Mouse (Mus musculus) urinary bladder, adult 2 months (tissue): ENCODE results near the gene Slc25a22. TPM values are rescaled to one million over a fixed set of nuclear protein-coding genes. Genes with fewer than 3 reads are reported as not detected.

Experiments used
- DNase-seq: peaks from one replicate; pipeline ENCODE4 v3.0.0; 2022; ENCODE audit warnings: low spot score
- polyA plus RNA-seq: library from polyadenylated mRNA; depleted of rRNA; stranded (reverse); fragments of >200 nt; gene quantifications from 2 replicates; pipeline ENCODE4 v1.2.3, GENCODE M21; 2012

Gene Slc25a22
- polyA plus RNA-seq, 1 experiment, result 55.2 TPM

DNA sequence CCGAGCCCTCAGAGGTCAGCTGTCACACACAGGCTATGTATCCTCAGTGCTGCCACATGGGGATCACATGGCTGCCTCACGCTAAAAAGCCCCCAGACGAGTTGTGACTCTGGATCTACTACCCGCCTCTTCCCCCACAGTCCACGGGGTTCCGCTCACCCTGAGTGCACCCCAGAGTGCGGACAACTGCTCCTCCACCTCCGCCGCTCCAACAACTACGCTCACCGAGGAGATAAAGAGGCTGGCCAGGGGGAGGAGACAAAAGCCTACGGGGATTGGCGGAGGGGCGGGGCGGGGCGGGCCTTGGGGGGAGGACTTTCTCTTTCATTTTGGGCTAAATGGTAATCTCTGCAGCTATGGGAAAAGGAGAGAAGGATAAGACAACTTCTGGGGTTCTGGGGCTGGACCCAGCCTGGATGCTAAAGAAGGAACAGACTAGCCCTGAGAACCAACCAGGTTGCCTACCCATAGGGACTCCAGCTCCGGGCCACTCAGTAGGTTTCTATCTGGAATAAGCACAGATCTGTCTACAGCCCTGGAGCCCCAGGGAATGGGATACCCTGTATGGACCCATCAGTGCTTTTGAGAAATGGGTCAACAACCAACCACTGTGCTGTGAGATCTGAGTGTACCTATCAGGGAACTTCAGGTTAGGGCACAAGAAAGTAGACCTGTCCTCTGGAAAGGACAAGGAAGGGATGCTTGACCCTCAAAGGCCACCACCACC, 2.4 kb downstream of the Slc25a22 start:
- DNase-seq, result no peak

DNA sequence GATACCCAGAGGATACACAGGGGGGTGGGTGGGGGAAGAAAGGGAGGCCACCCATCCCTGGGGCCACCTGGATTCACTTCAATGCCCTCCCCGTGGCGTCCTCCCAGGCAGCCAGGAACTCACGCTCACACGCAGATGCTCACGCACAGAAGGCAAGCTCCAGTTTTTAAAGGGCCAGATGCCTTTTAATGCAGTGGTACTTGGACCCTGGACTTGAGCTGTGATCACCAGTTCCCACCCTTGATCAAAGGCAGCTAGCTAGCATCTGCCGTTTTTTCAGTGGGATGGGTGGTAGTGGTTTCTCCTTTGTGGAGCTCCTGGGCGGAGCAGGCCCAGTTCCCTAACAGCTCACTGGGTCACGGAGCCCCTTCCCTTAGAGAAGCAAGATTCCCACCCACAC, 3.2 kb downstream of the Slc25a22 start:
- DNase-seq, result no peak

DNA sequence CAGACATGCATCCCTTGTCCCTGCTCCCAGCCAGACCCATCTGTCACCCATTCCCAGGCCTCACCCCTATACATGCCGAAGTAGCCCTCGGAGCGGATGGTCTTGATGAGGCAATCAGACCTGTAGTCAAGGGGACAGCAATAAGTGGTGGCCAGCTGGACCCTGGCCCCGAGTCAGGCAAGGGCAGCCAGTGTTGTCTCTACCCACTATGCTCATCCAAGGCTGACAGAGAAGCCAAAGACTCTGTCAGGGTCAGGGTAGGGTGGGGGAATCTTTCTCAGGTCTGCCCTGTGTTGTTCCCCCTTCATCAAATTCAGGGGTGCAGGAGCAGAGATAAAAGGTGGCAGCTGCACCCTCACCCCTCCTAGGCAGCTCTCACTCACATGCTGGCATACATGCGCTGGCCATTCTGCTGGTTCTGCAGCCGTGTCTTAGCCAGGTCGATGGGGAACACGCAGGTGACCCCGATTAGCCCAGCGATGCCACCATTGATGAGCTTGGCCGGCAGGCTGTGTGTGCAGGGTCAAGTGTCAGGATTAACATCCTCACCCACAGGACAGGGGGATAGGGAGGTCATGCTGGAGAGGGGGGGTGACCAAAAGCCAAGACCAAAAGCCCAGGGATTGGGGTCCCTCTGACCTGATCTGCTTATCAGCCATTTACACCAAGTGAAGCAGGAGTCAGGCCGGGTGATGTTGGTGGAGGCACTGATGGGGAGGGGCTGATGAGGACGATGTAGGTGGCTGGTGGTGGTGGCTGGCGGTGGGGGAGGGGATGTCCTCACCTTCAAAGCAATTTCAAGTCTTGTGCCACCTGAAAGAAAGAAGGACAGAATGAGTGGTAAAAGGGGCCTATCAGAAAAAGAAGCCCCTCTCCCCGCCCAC, 3.9 kb downstream of the Slc25a22 start:
- DNase-seq, result no peak

DNA sequence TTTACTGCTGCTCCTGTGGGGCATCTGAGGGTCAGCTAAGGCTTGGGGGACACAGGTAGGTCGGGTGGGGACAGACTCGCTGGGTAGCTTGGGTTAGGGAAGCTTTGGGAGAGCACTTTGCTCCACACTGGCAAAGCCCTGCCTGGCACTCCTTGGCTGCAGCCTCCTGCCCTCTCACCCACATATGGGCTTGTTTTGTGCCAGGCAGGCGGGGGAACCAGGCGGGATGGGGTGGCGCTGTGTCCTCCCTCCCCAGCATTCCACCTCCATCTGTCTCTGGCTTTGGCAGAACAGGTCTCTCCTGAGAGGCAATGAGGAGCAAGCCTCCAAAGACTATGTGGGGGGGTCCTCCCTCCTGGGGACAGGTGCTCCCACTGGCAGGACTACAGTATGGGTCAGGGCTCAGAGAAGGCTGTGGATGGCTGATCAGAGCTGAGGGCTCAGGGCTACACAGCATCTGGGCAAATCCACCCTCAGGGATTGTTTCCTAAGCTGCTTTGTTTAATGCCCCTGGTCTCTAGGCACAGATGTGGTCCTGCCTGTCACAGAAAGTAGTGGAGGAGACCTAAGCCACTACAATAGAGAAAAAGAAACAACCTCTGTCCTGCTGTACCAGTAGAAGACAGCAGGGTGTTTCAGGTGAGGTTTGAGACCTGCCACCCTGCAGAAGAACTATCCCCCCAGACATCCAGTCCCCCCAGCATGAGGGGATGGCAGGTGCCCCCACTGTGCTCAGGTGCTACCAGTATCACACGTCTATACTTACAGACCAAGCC, 4.8 kb downstream of the Slc25a22 start:
- DNase-seq, result no peak

DNA sequence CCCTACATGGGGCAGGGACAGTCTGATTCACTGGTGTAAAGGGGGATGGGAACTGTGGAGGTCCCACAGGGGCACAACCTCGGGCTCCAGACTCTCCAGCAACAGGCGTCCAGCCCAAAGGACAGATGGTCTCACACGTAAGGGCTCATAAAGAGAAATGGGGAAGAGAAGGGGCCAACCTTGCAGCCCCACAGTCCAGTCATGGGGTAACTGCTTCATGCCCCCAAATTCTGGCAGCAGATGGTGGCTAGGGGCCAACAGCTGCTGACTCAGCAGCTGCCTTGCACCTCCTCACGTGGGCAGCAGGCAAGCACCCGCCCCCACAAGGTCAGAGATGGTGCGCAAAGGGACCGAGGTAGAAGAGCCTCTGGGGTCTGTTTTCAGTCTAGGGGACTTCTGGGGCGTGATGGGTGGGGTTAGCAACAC, 5.5 kb downstream of the Slc25a22 start:
- no peak for DNase-seq

DNA sequence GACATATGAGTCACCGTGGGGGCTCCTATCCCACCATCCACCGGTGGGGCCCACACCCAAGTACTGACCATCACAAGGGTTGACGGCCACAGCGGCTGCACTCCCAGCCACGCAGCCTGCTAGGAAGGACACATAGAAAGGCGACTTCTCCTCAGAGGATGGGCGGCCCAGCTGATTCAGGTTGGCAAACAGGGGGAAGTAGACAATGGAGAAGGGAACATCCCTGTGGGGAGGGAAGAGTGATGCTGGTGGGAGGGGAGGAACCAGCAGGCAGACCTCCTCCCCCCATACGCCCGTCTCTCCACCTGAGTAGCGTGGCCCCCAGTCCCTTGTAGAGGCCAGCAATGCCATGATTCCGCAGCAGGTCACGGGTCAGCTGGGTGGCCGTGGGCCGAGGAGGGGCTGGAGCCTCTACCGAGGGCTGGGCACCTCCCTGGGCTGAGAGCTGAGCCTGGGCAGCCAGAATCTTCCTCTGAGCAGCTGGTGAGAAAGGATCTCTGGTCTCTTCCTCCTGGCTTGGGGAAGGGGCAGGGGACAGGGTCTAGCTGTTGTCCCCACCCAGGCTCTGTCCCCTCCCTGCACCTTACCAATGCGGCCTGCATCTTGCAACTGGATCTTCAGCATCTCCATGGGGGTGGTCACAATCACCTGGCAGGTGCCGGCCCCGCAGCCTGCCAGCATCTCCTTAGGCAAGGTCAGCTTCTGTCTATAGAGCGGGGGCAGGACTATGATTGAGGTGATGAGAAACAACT, 6.1 kb downstream of the Slc25a22 start:
- no peak for DNase-seq

DNA sequence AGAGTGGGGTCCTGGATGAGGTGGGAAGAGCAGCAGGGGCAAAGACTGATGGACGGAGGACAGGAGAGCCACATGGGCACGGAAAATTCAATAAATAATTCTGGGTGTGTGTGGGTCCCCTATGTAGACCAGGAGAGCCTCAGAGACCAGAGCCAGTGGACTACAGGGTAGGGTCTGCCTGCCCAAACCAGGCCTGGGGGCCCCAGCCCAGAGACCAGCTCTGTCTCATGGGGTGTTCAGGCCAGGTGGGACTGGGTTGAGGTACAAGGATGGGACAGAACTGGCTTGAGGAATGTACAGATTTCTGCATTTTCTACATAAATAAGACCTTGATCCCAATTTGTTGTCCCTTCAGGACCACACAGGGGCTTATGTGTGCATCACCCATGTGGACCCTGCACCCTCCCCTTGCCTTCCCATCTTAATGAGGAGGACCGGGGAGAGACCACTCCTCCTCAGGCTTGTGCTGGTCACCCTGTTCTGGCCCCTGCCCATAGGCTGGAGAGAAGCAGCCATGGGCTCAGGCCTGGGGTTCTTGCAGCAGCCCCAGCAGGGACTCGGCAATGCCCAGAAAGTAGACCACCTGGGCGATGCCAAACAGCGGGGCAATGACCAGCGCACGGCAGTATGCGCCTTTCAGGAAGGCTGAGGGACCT, 7.0 kb downstream of the Slc25a22 start:
- no peak for DNase-seq

DNA sequence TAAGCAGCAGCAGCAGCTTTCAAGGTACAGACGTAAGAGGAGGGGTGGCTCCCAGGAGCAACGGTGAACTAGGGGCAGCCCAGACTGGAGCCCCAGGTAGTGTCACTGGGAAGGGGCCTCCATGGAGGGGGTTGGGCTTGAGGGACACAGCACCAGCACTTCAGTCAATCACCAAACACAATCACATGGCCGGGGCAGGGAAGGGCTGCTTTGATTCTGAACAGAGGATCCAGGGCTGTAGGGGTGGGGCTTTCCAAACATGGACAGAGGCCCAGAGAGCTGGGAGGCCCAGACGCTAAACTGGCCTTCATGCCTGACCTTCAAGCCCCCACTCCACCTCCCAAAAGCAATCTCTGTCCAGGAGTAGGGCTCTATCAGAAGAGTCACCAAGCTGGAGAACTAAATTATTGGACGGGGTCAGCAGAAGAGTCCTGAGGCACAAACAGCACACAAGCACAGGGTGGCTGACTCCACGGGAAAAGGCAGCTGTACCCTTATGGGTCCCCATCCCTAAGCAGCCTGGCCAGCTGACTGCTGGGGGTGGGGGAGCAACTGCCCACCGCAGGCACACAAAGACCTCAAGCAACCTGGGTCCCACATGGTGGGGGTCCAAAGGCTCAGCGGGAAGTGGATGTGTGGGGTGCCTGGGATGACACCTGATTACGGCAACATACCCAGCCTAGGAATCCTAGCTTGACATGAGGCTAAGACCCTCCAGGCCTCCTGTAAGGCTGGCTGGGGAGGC, 7.7 kb downstream of the Slc25a22 start:
- no peak for DNase-seq

DNA sequence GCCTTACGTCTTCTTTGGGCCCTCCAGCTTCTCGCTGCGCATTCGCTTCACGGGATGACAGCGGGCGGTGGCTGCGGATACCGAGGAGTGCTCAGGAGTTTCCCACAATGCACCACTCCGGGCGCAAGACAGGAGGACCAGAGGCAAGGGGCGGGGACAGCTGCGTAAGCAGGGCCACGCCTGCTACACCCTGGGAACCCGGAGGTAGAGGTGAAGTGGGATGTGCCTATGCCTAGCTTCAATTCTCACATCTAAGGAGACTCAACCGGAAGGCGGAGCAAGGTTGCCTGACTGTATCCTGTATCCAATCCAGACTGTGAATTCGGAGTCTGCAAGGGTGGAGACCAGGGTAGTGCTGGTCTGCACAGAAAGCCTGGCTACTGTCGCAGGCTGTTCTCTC, 8.4 kb downstream of the Slc25a22 start, which contains the start of gene Cend1:
Cend1 (minus strand) TSS at position 182 of the 400 bp plus-strand sequence.
- no peak for DNase-seq

DNA sequence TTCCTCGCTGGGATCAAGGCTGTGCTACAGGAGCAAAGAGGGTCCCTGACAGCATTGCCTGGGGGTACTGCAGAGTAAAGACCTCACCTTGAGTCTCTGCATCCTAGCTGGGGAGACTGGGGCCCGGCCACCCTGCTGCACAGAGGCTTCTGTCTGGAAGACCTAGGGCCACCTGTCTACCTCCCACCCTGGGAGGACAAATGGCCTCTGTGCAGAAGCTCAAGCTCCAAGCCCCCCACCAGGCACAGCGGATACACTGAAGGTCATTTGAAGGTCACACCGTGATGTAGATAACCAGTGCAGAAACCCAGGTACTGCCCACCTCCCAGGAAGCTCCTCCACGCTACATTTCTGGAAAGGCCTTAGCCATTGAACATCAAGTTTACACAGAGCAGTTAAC, 9.0 kb downstream of the Slc25a22 start:
- DNase-seq, result no peak

DNA sequence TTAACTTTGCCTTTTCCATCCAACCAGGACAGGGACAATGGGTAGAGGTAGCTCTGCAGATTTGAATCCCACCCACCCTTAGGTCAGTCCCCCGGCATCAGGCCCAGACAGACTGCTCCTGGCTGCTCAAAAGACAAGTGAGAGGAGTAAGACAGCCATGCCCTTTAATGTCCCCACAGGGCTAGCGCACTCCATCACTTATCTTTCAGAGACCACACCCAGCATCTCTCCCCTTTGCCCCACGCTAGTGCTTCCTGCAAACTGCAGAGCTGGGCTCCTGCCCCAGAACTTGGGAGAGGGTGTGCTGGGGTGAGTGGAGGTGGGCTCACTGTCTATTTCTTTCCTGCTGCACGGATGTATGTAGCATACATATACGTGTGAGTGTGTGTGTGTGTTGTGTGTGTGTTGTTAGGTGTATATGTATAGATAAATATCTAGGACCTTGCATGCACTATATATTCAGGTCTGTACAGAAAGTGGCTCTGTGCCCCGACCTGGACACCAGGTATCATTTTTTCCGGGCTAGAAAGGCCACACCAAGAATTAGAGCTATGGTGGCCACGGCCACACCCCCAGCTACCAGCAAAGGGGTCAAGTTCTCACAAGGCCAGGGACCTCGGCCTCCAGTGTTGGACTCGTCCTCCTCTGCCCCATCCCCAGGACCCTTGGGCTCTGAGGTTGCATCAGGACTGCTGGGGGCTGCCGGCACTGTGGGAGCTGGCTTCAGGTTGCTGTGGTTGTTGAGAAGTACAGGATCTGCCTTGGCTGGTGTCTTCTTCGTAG, 10.6 kb downstream of the Slc25a22 start:
- DNase-seq, result no peak

DNA sequence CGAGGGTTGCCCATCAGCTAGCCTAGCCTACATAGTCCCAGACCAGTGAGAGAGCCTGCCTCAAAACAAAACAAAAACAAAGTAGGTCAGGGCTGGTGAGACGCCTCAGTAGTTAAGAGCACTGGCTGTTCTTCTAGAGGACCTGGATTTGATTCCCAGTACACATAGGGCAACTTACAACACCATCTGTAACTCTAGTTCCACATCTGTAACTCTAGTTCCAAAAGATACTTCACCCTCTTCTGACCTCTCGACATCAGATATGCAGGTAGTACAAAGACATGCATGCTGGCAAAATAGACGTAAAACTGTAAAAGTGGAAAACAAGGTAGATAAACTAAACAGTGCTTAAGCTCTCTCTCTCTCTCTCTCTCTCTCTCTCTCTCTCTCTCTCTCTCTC, 13.9 kb downstream of the Slc25a22 start:
- DNase-seq, result no peak

DNA sequence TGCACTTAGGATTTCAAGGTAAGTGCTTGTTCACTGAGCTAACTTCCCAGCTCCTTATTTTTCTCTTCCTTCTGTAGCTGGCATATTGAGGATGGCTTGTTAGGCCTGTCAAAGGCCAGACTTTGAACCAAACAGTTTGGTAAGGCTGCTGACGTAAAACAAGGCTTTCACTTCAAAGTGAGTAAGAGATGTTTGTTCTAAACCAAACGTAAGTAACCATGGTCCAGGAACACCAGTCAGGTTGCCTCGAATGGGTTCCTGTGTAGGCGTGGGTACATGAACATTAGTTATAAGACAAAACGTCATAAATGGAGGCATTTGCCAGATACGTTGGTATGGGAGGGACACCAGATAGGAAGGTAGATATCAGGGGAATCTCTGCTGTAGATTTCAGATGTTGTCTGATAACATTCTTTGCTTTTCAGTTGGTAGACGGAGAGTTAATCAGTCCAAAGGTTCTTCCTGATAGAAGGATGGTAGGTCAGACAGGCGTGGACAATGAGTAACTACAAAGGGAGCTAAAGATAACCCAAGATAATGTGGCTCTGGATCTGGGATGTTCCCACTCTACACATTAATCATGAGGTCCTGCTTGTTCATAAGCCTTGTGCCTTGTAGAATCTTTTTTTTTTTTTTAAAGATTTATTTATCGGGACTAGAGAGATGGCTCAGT, 17.5 kb downstream of the Slc25a22 start:
- DNase-seq, result no peak

DNA sequence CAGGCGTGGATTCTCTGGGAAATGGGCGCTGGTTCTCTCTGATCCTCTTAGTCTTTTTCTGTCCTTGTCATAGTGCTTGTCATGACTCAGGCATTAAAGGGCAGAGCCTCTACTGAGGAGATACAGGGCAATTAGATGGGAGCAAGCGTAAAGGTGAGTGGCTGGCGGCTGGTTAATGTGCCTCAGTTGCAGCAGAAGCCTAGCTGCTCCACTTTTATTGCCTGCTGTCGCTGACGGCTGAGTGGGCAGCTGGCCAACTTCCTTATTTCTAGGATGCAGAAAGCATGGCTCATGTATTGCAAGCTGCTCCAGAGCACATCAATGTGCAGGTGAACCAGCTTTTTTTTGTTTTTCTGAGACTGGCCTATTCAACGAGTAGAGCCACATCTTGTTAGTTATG, 18.7 kb downstream of the Slc25a22 start:
- DNase-seq, result no peak

DNA sequence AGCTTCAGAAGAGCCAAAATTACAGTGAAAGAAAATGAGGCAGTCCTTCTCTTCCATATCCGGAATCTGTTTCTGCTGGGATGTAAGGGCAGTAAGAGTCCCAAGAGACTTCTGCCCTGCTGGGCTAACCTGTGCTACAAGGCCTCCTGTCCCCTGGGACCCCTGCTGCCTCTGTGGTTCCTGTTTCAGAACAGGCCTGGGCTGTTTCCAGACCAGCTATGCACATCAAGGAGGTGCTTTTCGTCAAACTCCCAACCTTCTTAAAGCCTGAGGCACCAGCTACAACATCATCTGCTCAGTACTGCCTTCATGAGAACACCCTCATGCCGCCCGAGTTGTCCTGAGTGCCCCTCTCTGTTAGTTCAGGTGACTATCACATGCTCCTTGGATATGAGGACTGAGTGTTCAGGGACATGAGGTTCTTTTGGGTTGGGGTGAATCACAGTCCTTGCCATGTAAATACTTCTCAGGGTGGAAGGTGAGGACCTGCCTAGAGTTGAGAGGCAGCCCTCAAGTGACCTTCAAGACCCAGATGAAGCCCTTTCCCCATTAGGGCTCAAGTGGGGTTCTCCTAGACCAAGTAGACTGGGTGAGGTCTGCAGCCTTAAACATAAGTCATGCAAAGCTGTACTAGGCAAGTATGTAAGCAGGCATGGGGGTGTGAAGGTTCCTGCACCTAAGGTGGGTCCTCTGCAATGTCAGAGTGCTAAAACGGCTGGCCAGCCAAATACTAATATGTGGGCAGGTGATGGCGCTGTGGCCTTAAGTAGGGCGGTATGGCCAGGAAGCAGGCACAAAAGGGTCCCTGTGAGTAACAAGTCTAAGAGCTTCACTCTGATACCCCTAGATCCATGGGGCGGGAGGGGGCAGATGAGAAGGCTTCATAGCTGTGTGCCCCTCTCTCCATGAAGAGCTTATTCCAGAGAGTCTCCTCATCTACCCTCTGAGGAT, 19.7 kb downstream of the Slc25a22 start:
- no peak for DNase-seq

DNA sequence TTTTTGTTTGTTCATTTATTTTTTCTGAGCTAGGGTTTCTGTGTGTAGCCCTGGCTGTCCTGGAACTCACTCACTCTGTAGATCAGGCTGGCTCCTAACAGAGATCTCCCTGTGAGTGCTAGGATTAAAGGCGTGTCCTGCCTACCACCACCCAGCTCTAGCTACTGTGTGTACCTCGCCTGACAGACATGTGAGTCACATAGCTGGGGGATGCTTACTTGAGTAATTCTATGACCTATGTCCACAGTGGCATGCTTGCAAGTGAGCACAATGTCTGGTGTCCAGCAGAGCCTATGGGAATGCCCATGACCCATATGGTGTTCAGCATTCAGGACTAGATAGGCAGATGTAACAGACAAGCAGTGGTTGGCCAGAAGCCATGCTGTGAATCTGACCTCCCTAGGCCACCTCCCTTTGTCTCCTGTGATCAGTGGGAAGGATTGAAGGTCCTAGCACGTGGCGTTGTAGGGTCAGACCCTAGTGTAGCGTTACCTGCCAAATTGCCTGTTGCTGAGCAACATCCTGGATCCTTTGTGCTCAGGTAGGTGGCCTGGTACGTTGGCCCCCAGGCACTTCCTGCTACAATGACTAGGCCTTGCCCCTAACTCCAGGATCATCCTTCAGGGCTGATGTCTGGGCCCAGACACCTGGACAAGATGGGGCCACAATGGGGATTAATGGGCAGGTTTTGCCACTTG, 21.4 kb downstream of the Slc25a22 start:
- no peak for DNase-seq
